Mouse (Mus musculus) heart, embryonic 13.5 days (tissue): ENCODE data around the gene Olfr1093. TPM values are rescaled to one million over a fixed set of nuclear protein-coding genes. Genes with fewer than 3 reads are reported as not detected.

Source experiments
- ATAC-seq: fragments of 200-750 bp; cut with Nextera tagmentation; 2 replicates; pipeline ENCODE4 v1.8.0; 2017; ENCODE audit warnings: moderate TSS enrichment; ENCODE audit not compliant: insufficient number of reproducible peaks, low FRiP score, low TSS enrichment; ENCODE audit errors: extremely low read depth
- H3K27ac ChIP-seq: fragments of 300-500 bp; sonication (generic); replicated peaks from 2 replicates; pipeline ENCODE4 v1.5.1; 2015; ENCODE audit warnings: moderate library complexity, mild to moderate bottlenecking, inconsistent platforms
- H3K27me3 ChIP-seq: fragments of 300-500 bp; sonication (generic); replicated peaks from 2 replicates; pipeline ENCODE4 v1.6.1; 2015; ENCODE audit warnings: mild to moderate bottlenecking, inconsistent platforms
- H3K36me3 ChIP-seq: fragments of 300-500 bp; sonication (generic); 2 replicates; pipeline ENCODE4 v1.6.1; 2015; ENCODE audit warnings: mild to moderate bottlenecking, inconsistent platforms
- H3K4me1 ChIP-seq: fragments of 300-500 bp; sonication (generic); 2 replicates; pipeline ENCODE4 v1.6.1; 2015; ENCODE audit warnings: inconsistent platforms
- H3K4me2 ChIP-seq: fragments of 300-500 bp; sonication (generic); 2 replicates; pipeline ENCODE4 v1.6.1; 2015; ENCODE audit warnings: inconsistent platforms, mild to moderate bottlenecking, moderate library complexity
- H3K4me3 ChIP-seq: fragments of 300-500 bp; sonication (generic); 2 replicates; pipeline ENCODE4 v1.5.1; 2015; ENCODE audit warnings: moderate library complexity, mild to moderate bottlenecking, inconsistent platforms
- H3K9ac ChIP-seq: fragments of 300-500 bp; sonication (generic); 2 replicates; pipeline ENCODE4 v1.6.1; 2015; ENCODE audit warnings: inconsistent platforms, mild to moderate bottlenecking, moderate library complexity
- H3K9me3 ChIP-seq: fragments of 300-500 bp; sonication (generic); 2 replicates; pipeline ENCODE4 v1.6.1; 2016; ENCODE audit warnings: inconsistent platforms
- WGBS: fragments of 180-500 bp; shearing (Covaris S2); methylation state at CpG from one replicate; pipeline ENCODE4 v1.1.7; 2015; ENCODE audit warnings: mixed read lengths; 5-methylcytosine and 5-hydroxymethylcytosine counted together
- polyA plus RNA-seq: library from polyadenylated mRNA; unstranded; fragments of >200 nt; fragmentation: Nextera tagmentation; extraction: Ambion mirVana; gene quantifications from 2 replicates; pipeline ENCODE4 v1.2.1, GENCODE M21; 2015

The Olfr1093 gene
- polyA plus RNA-seq: not detected in 2 replicates

DNA sequence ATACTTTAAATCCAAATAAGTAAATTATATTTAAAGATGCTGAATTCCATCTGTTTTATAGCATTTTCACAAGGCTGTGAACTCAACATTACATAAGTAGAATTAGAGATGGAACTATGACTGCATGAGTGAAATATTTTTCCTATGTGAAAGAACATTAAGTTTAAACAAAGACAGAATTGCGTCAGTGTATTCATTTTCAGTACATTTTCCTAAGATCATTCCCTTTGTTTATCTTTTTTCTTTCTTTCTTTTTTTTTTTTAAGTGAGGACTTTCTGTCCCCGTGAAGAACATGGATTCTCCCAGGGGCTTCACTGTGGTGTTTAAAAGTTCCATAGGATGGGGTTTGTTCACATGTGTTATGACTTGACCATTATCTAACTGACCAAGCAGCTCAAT lies at the start of gene Olfr1093:
Gene Olfr1093 (plus strand): TSS at position 301 of the 400 bp plus-strand sequence.
- no peaks in the 10 kb centered on the region for H3K36me3 ChIP-seq
- H3K9me3 ChIP-seq: no peaks in the 10 kb centered on the region
- no peaks in the 10 kb centered on the region for H3K27me3 ChIP-seq
- 85% methylated on average over 2 of the region's 2 CpGs for WGBS
- H3K4me1 ChIP-seq: no peaks in the 10 kb centered on the region
- no peak for ATAC-seq
- H3K4me3 ChIP-seq: no peak within 1 kb of the TSS
- no peak within 1 kb of the TSS for H3K27ac ChIP-seq
- no peak within 1 kb of the TSS for H3K4me2 ChIP-seq
- no peak within 1 kb of the TSS for H3K9ac ChIP-seq

DNA sequence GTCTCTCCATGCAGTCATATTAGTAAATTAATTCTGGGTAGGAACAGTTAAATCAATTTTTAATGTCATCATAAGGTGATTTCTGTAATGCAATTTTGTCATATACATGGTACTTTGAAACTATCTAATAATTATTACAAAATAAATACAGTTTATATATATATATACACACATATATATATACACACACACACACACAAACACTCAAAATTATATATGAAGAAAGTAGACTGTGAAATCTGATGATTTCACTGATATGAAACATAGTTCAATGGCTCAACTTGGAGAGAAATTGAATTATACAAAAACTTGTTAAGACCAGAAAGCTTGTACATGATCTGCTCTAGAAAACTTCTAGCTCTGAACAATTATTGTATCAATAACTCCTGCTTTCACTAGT lies 48.7 kb upstream of the Olfr1093 start, which contains the start of gene Olfr1089:
Gene Olfr1089 (minus strand): TSS at position 101 of the 400 bp plus-strand sequence.
- H3K27me3 ChIP-seq: no peaks in the 10 kb centered on the region
- no peak within 1 kb of the TSS for H3K4me2 ChIP-seq
- no peaks in the 10 kb centered on the region for H3K9me3 ChIP-seq
- ATAC-seq: no peak
- no peaks in the 10 kb centered on the region for H3K4me1 ChIP-seq
- no peak within 1 kb of the TSS for H3K27ac ChIP-seq
- H3K9ac ChIP-seq: no peak within 1 kb of the TSS
- H3K4me3 ChIP-seq: no peak within 1 kb of the TSS
- no peaks in the 10 kb centered on the region for H3K36me3 ChIP-seq

DNA sequence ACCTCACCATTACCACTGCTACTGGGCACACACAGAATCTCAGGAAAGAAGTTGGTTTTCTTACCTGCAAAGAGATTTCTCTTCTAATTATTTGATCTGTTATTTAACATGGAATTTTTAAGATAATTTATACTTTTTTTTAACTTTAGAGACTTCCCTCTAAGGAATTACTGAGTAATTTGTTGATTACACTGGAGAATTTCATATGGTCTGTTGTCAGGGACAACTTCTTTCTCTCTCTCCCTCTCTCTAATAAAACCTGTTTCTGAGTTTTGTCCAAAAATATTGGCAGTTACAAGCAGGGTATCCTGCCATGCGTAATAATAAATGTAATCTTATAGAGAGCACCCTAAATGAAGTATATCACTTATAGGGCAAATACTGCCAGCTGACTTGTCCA lies 23.4 kb upstream of the Olfr1093 start, which contains the start of gene Olfr1090:
Gene Olfr1090 (minus strand): TSS at position 101 of the 400 bp plus-strand sequence.
- H3K4me3 ChIP-seq: no peak within 1 kb of the TSS
- H3K9ac ChIP-seq: no peak within 1 kb of the TSS
- no peaks in the 10 kb centered on the region for H3K4me1 ChIP-seq
- H3K36me3 ChIP-seq: no peaks in the 10 kb centered on the region
- H3K4me2 ChIP-seq: no peak within 1 kb of the TSS
- WGBS: 69% methylated on average over 1 of the region's 1 CpGs
- H3K27me3 ChIP-seq: no peaks in the 10 kb centered on the region
- no peak for ATAC-seq
- no peaks in the 10 kb centered on the region for H3K9me3 ChIP-seq
- no peak within 1 kb of the TSS for H3K27ac ChIP-seq

DNA sequence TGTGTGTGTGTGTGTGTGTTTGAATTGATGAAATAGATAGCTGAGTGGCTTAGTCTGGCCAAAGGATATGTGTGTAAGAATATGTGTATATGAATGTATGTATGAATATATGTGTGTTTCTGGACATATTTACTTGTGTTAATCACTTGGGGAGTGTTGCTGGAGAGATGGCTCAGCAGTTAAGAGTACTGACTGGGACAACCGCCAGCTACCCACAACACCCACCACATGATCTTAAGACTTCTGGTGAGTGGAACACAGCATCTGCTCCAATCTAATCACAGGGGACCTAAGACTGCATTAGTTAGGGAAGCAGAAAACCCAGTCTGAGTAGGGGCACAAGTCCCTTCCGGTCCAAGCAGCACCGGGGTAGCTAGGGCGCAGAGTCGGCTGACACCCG lies 21.2 kb upstream of the Olfr1093 start:
- H3K36me3 ChIP-seq: no peaks in the 10 kb centered on the region
- no peak overlapping the region for H3K4me3 ChIP-seq
- H3K4me2 ChIP-seq: no peak overlapping the region
- H3K27me3 ChIP-seq: no peaks in the 10 kb centered on the region
- no peak for ATAC-seq
- 89% methylated on average over 6 of the region's 6 CpGs for WGBS
- no peaks in the 10 kb centered on the region for H3K4me1 ChIP-seq
- H3K27ac ChIP-seq: no peak overlapping the region
- H3K9ac ChIP-seq: no peak overlapping the region
- no peaks in the 10 kb centered on the region for H3K9me3 ChIP-seq

DNA sequence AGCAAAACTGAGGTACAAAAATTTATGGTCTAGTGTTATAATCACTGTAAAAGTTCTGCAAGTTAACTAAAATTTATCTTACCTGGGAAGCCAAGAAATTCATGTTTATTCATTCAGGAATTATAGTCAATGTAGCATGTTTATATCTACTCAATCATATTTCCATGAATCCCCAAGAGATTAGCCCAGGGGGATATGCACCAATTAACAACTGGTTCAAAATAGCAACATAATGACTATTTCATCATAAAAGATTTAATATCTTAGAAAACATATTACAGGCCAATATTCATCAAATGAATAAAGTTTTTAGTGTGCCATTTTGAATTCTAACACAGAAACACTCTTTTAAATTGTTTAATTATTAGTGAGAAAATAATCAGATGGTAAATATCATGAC lies 27.6 kb downstream of the Olfr1093 start, which contains the start of gene Olfr141:
Gene Olfr141 (minus strand): TSS at position 101 of the 400 bp plus-strand sequence.
- no peaks in the 10 kb centered on the region for H3K4me1 ChIP-seq
- no peak within 1 kb of the TSS for H3K4me2 ChIP-seq
- no peaks in the 10 kb centered on the region for H3K9me3 ChIP-seq
- H3K27ac ChIP-seq: no peak within 1 kb of the TSS
- no peak within 1 kb of the TSS for H3K9ac ChIP-seq
- no peaks in the 10 kb centered on the region for H3K27me3 ChIP-seq
- H3K36me3 ChIP-seq: no peaks in the 10 kb centered on the region
- no peak within 1 kb of the TSS for H3K4me3 ChIP-seq
- ATAC-seq: no peak

DNA sequence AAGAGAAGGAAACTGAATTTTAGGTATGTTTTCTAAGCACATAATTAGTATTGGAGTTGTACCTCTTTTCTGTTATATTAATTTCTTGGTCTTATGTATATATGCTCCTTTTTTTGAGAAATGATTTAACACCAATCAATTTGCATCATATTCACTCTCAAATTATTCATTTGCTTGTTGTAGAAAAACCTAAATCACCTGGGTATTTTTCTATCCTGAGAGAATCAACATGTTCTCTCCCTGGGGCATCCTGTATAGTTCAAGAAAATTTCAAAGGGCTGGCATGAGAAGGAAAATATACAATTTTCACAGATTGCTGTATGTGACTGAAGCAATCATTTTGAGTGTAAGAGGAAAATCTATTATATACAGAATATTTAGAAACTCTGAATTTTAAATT lies 42.1 kb downstream of the Olfr1093 start, which contains the start of gene Olfr1094:
Gene Olfr1094 (plus strand): TSS at position 301 of the 400 bp plus-strand sequence.
- H3K36me3 ChIP-seq: no peaks in the 10 kb centered on the region
- H3K9me3 ChIP-seq: no peaks in the 10 kb centered on the region
- H3K27me3 ChIP-seq: no peaks in the 10 kb centered on the region
- H3K4me2 ChIP-seq: no peak within 1 kb of the TSS
- no peak within 1 kb of the TSS for H3K4me3 ChIP-seq
- H3K27ac ChIP-seq: no peak within 1 kb of the TSS
- ATAC-seq: no peak
- H3K4me1 ChIP-seq: no peaks in the 10 kb centered on the region
- H3K9ac ChIP-seq: no peak within 1 kb of the TSS

Other genes with a start within 250 kb of the Olfr1093 start
- not detected in 2 replicates for gene Olfr1079, start 240.0 kb upstream of the Olfr1093 start, polyA plus RNA-seq
- gene Olfr1080, start 224.2 kb upstream of the Olfr1093 start, polyA plus RNA-seq: not detected in 2 replicates
- not detected in 2 replicates for gene Olfr1082, start 183.5 kb upstream of the Olfr1093 start, polyA plus RNA-seq
- not detected in 2 replicates for gene Olfr1084, start 142.8 kb upstream of the Olfr1093 start, polyA plus RNA-seq
- gene Olfr1085, start 120.5 kb upstream of the Olfr1093 start, polyA plus RNA-seq: not detected in 2 replicates
- gene Olfr1086, start 102.4 kb upstream of the Olfr1093 start, polyA plus RNA-seq: not detected in 2 replicates
- gene Olfr1087, start 84.1 kb upstream of the Olfr1093 start, polyA plus RNA-seq: not detected in 2 replicates
- not detected in 2 replicates for gene Olfr1089, start 48.8 kb upstream of the Olfr1093 start, polyA plus RNA-seq
- gene Olfr1090, start 23.5 kb upstream of the Olfr1093 start, polyA plus RNA-seq: not detected in 2 replicates
- not detected in 2 replicates for gene Olfr141, start 27.5 kb downstream of the Olfr1093 start, polyA plus RNA-seq
- gene Olfr1094, start 42.2 kb downstream of the Olfr1093 start, polyA plus RNA-seq: not detected in 2 replicates
- gene Olfr1095, start 69.2 kb downstream of the Olfr1093 start, polyA plus RNA-seq: not detected in 2 replicates
- not detected in 2 replicates for gene Gm13723, start 92.3 kb downstream of the Olfr1093 start, polyA plus RNA-seq
- not detected in 2 replicates for gene Olfr1097, start 109.7 kb downstream of the Olfr1093 start, polyA plus RNA-seq
- gene Olfr1098, start 142.1 kb downstream of the Olfr1093 start, polyA plus RNA-seq: not detected in 2 replicates
- gene Olfr1099, start 178.2 kb downstream of the Olfr1093 start, polyA plus RNA-seq: not detected in 2 replicates
- not detected in 2 replicates for gene Olfr1100, start 197.5 kb downstream of the Olfr1093 start, polyA plus RNA-seq
- gene Olfr1101, start 208.7 kb downstream of the Olfr1093 start, polyA plus RNA-seq: not detected in 2 replicates
- gene Olfr1102, start 215.9 kb downstream of the Olfr1093 start, polyA plus RNA-seq: not detected in 2 replicates
- not detected in 2 replicates for gene Olfr1104, start 244.6 kb downstream of the Olfr1093 start, polyA plus RNA-seq